Mouse (Mus musculus) heart, adult 2 months (tissue): Measurements from ENCODE around the gene Tbc1d1.

Experiments
- CTCF ChIP-seq: fragments of 200-600 bp; IDR thresholded peaks from 2 replicates; pipeline ENCODE4 v1.8.1; 2022; ENCODE audit warnings: antibody characterized with exemption, mild to moderate bottlenecking, moderate library complexity
- EP300 ChIP-seq: fragments of 200-500 bp; IDR thresholded peaks from 2 replicates; pipeline ENCODE4 v1.6.1; 2011; ENCODE audit warnings: low read depth, low read length, control low read depth; ENCODE audit not compliant: insufficient read depth
- POLR2A ChIP-seq: fragments of 200-500 bp; IDR thresholded peaks from 2 replicates; pipeline ENCODE4 v1.6.1; 2011; ENCODE audit warnings: mild to moderate bottlenecking, low read depth, low read length, control low read depth; ENCODE audit not compliant: insufficient read depth

DNA sequence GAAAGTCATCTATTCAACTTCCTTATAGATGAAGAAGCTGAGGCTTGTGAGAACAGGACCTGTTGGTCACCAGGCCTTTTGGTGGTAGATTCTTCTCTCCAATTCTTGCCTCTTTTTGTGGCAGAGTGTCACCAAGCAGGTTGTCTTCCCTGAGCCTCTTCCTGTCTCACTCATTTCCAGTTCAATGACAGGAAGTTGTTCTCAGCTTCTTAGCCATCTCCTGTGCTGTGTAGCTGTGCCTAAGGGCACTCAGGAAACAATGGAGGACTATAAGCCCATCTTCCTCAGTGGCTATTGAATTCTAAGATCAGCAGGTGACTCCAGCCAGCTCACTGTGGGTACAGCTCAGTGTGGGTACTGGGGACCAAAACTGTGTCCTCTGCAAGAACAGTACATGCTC lies 139.5 kb downstream of the Tbc1d1 start:
- no peak for TF ChIP-seq POLR2A
- TF ChIP-seq CTCF, result no peak
- no peak for TF ChIP-seq EP300
